ENCODE assay signal across 8 mouse cellular contexts in genomic region chr7:81858968-81859721, GRCm38 (mm10). TPM values are rescaled to one million over a fixed set of nuclear protein-coding genes. Genes with fewer than 3 reads are reported as not detected.
A peak's percentile ranks its signal among the peaks of the same experiment; 100 is the strongest.
DNase-seq lines count a peak whose midpoint lies in the region; ATAC-seq and TF ChIP-seq lines count a peak whose summit lies in the region.

Gene Tm6sf1 (plus strand): TSS chr7:81859001.

- peak; percentile 5; the same call in 1 of the 2 replicates for TF ChIP-seq CTCF in midbrain, postnatal 0 days (IDR thresholded peaks at IDR 0.05)

- H3K27me3 ChIP-seq in midbrain, postnatal 0 days (ENCODE audit: insufficient read depth, low read length) = no peaks in the 10 kb centered on the region

- DNase-seq in layer of hippocampus, adult 8-10 months (ENCODE audit: low spot score in 2 of 2) = no peak
- no peak for DNase-seq in layer of hippocampus, adult 9-11 months
- DNase-seq in adrenal gland, postnatal 4 days (ENCODE audit: low spot score in 2 of 2) = no peak
- peak; percentile 49 for DNase-seq in forelimb bud, embryonic 11.5 days (ENCODE audit: low read depth, low spot score)
- peak; percentile 46 for DNase-seq in induced T-regulatory cell, adult 2 months (ENCODE audit: low read depth)
- peak; percentile 41 for DNase-seq in liver
- no peak for DNase-seq in midbrain, postnatal 0 days (ENCODE audit: low spot score)
- peak; percentile 54 for DNase-seq in thymus, postnatal 0 days (ENCODE audit: low spot score)

- 0 out of 2 replicates have a peak within 1 kb of the TSS, but pooled peaks have one; percentile 32 for H3K27ac ChIP-seq in midbrain, postnatal 0 days (ENCODE audit: low read depth, low read length)

- H3K4me3 ChIP-seq in midbrain, postnatal 0 days (ENCODE audit: low read depth, low read length) = peak within 1 kb of the TSS; percentile 75

- H3K4me2 ChIP-seq in midbrain, postnatal 0 days (ENCODE audit: low read depth, low read length, poor library complexity, severe bottlenecking) = peak within 1 kb of the TSS; percentile 96

- under 1% methylated on average over 61 of the region's 64 CpGs for WGBS in midbrain, postnatal 0 days

- no peaks in the 10 kb centered on the region for H3K9me3 ChIP-seq in midbrain, postnatal 0 days (ENCODE audit: low read length)

- ATAC-seq in midbrain, postnatal 0 days (ENCODE audit: low FRiP score) = peak; percentile 85

- H3K4me1 ChIP-seq in midbrain, postnatal 0 days (ENCODE audit: insufficient read depth, low read length) = peaks cover 4% of the 10 kb centered on the region; the same call in 1 of the 2 replicates

- H3K9ac ChIP-seq in midbrain, postnatal 0 days (replicated peaks; ENCODE audit: low read length, poor library complexity, severe bottlenecking) = peak within 1 kb of the TSS; percentile 71

- no peaks in the 10 kb centered on the region for H3K36me3 ChIP-seq in midbrain, postnatal 0 days (ENCODE audit: insufficient read depth, low read length)

RNA-seq across cellular contexts. Expression of gene Tm6sf1, which starts in this region (rescaled TPM):
- total RNA-seq in layer of hippocampus, adult 8-10 months (2022) = 10 to 100 TPM; 16.0 to 21.7 (median 16.8) TPM
- total RNA-seq in adrenal gland, postnatal 4 days (2021) = 10 to 100 TPM; 15.2 to 16.3 TPM
- total RNA-seq in midbrain, postnatal 0 days (2014; rRNA removed) = 8.7 and 15.2 TPM in 2 replicates
- 7.9 and 9.8 TPM in 2 replicates for polyA plus RNA-seq in midbrain, postnatal 0 days (2015; fragmentation: Nextera tagmentation; extraction: Ambion mirVana)
- polyA plus RNA-seq in thymus, postnatal 0 days (2015; fragmentation: Nextera tagmentation; extraction: Ambion mirVana) = 85.4 and 88.0 TPM in 2 replicates

Comparison
In these comparisons a context has a peak if more than half of its experiments do, and no peak if none do; other contexts are left out.
1. DNase-seq: peak in forelimb bud, embryonic 11.5 days (single experiment), induced T-regulatory cell, adult 2 months (single experiment), liver (single experiment) and thymus, postnatal 0 days (single experiment); none in layer of hippocampus, adult 8-10 months (0 of 2), layer of hippocampus, adult 9-11 months (single experiment), adrenal gland, postnatal 4 days (0 of 2) and midbrain, postnatal 0 days (single experiment).